Mouse (Mus musculus) embryonic facial prominence, embryonic 10.5 days (tissue): ENCODE data around the gene Foxn4. TPM values are rescaled to one million over a fixed set of nuclear protein-coding genes. Genes with fewer than 3 reads are reported as not detected.

ENCODE experiments used
- DNase-seq: peaks from one replicate; pipeline ENCODE4 v3.0.0-alpha.2; 2017; ENCODE audit warnings: low spot score
- H3K27ac ChIP-seq: fragments of 300-500 bp; sonication (generic); replicated peaks from 2 replicates; pipeline ENCODE4 v1.5.1; 2016; ENCODE audit warnings: mild to moderate bottlenecking
- H3K27me3 ChIP-seq: fragments of 300-500 bp; sonication (generic); replicated peaks from 2 replicates; pipeline ENCODE4 v1.6.1; 2016; ENCODE audit warnings: low read depth, mild to moderate bottlenecking; ENCODE audit not compliant: poor library complexity, severe bottlenecking
- H3K36me3 ChIP-seq: fragments of 300-500 bp; sonication (generic); replicated peaks from 2 replicates; pipeline ENCODE4 v1.6.1; 2016; ENCODE audit warnings: mild to moderate bottlenecking, moderate library complexity
- H3K4me1 ChIP-seq: fragments of 300-500 bp; sonication (generic); 2 replicates; pipeline ENCODE4 v1.6.1; 2016
- H3K4me3 ChIP-seq: fragments of 300-500 bp; sonication (generic); 2 replicates; pipeline ENCODE4 v1.5.1; 2016; ENCODE audit warnings: mild to moderate bottlenecking, moderate library complexity
- H3K9me3 ChIP-seq: fragments of 300-500 bp; sonication (generic); 2 replicates; pipeline ENCODE4 v1.6.1; 2016; ENCODE audit warnings: mild to moderate bottlenecking
- WGBS: fragments of 180-500 bp; shearing (Covaris S2); methylation state at CpG from one replicate; pipeline ENCODE4 v1.1.7; 2016; 5-methylcytosine and 5-hydroxymethylcytosine counted together
- polyA plus RNA-seq: library from polyadenylated mRNA; unstranded; fragments of >200 nt; fragmentation: Nextera tagmentation; extraction: Ambion mirVana; gene quantifications from 2 replicates; pipeline ENCODE4 v1.2.1, GENCODE M21; 2016

Foxn4 gene
- polyA plus RNA-seq, 1 experiment from 2014 or later: 1.00 TPM

DNA sequence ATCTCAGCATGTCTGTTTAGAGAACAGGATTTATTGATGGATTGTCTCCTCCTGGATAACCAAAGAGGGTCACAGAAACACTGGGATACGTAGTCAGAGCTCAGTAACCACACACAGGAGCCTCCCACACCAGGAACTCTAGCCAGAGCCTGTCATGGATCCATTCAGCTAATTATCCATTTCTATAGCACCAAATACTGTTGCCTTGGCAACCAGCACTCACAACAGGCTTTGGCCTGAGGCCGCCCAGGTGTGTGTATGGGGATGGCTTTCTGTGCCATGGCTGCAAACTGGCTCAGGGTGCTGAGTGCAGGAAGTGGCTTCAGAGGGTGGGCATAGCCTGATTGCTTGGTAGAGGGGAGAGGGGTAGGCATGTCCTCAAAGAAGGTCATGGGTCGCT, 16.4 kb upstream of the Foxn4 start:
- no peaks in the 10 kb centered on the region for H3K36me3 ChIP-seq
- WGBS: 62% methylated on average over 3 of the region's 3 CpGs
- peaks cover 31% of the 10 kb centered on the region for H3K4me1 ChIP-seq
- H3K4me3 ChIP-seq: no peak overlapping the region
- H3K27me3 ChIP-seq: peaks cover 30% of the 10 kb centered on the region; the same call in 1 of the 2 replicates
- peak; percentile 47 for DNase-seq
- 0 out of 2 replicates have a peak overlapping the region, but pooled peaks have one; percentile 51 for H3K27ac ChIP-seq
- H3K9me3 ChIP-seq: no peaks in the 10 kb centered on the region

DNA sequence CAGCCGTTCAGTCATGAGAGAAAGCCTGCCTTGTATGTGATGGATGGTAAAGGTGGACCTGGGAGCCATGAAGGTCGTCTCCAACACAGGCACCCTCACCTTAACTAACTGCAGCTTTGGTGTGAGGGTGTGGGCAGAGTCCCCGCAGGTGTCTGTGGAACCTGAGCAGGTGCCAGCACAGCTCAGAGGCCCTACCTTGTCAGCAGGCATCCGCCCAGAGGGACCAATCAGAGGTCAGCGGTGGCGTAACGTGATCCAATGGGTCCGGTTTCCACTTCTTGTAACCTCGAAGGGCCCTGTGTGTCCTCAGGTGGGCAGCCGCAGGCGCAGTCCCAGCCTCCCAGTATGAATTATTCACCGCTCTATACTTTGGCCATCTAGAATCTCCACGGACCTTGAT, 15.3 kb upstream of the Foxn4 start, which contains the start of gene Myo1h:
Gene Myo1h, plus strand, starts transcription at position 293 of the 400 bp plus-strand sequence.
- Histone ChIP-seq H3K4me3 (peak within 1 kb of the TSS; percentile 23; the same call in 1 of the 2 replicates), H3K27me3 (peaks cover 29% of the 10 kb centered on the region; the same call in 1 of the 2 replicates), H3K9me3 (no peaks in the 10 kb centered on the region), H3K36me3 (no peaks in the 10 kb centered on the region), H3K4me1 (peaks cover 40% of the 10 kb centered on the region), H3K27ac (0 out of 2 replicates have a peak within 1 kb of the TSS, but pooled peaks have one; percentile 51)
- WGBS: 36% methylated on average over 13 of the region's 13 CpGs
- DNase-seq: peak; percentile 32

DNA sequence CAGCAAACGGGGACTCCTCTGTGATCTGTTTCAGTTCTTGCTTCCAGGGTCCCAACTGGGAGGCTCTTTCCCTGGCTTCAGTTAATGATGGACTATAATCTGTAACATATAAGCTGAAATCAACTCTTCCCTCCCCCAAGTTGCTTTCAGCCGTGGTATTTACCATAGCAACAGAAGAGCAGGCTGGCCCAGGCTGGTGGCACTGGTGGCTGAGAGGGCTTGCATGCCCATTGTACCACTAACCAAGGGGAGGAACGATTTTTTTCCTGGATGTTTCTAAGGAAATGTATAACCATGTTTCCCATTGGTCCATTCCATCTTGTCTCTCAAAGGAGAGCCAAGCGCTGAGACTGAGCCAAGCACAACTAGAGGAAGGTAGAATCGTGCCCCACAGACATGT, 14.8 kb upstream of the Foxn4 start:
- no peaks in the 10 kb centered on the region for H3K9me3 ChIP-seq

DNA sequence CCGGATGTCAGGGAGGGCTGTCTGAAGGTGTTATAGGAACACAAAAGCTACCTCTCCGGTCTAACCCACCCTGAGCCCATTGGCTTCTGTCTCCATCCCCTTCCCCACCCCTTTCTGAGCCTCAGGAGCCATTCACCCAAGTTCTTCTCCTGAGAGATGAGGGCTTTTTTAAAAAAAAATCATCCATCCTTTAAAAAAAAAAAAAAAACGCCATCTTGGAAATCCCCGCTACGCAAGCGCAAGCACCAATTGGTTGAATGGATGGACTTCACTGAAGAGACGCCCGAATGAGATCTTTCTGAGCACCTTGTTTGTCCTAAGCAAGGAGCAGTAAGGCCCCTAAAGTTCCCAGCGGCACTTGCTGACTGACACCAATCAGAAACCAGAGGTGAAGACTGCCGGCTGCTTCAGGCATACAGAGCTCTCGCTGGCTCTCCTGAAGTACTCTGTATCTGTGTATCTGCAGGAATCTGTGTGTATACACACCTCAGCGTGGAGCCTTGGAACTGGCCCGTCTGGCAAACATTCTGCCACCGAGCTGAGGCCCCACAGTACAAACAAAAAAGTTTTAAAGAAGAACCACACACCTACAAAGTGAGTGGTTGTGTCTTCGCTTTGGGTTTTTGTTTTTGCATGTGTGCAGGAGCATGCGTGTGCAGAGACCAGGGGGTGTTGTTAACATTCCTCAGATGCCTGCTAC, 13.4 kb upstream of the Foxn4 start:
- H3K4me1 ChIP-seq: peaks cover 45% of the 10 kb centered on the region
- no peak overlapping the region for H3K27ac ChIP-seq
- H3K4me3 ChIP-seq: no peak overlapping the region
- WGBS: 84% methylated on average over 16 of the region's 16 CpGs
- no peaks in the 10 kb centered on the region for H3K36me3 ChIP-seq
- no peaks in the 10 kb centered on the region for H3K9me3 ChIP-seq
- peaks cover 31% of the 10 kb centered on the region for H3K27me3 ChIP-seq
- no peak for DNase-seq

More for the DNA sequence above, 14.8 kb upstream of the Foxn4 start:
- WGBS: 85% methylated on average over 5 of the region's 5 CpGs
- no peak for DNase-seq
- Histone ChIP-seq H3K27ac (no peak overlapping the region), H3K36me3 (no peaks in the 10 kb centered on the region), H3K27me3 (peaks cover 29% of the 10 kb centered on the region; the same call in 1 of the 2 replicates), H3K4me1 (peaks cover 40% of the 10 kb centered on the region), H3K4me3 (no peak overlapping the region)

DNA sequence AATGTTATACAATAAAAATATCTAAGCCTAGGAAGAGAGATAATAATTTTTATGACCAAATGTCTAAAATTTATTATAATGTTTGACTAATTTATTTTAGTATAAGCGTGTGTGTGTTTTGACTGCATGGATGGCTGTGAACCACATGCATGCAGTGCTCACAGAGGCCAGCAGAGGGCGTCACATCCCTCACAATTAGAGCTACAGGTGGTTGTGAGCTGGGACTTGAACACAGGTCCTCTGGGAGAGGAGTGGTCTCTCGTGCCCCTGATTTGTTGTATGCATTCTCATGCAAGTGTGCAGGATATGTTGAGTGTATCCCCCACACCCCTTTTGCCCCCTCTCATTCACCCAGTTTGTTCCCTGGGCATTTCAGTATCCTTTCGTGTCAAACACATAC, 12.5 kb upstream of the Foxn4 start:
- Histone ChIP-seq H3K9me3 (no peaks in the 10 kb centered on the region), H3K27me3 (peaks cover 40% of the 10 kb centered on the region), H3K36me3 (no peaks in the 10 kb centered on the region), H3K27ac (no peak overlapping the region), H3K4me1 (peaks cover 48% of the 10 kb centered on the region), H3K4me3 (no peak overlapping the region)
- WGBS: 79% methylated on average over 4 of the region's 4 CpGs
- DNase-seq: no peak

DNA sequence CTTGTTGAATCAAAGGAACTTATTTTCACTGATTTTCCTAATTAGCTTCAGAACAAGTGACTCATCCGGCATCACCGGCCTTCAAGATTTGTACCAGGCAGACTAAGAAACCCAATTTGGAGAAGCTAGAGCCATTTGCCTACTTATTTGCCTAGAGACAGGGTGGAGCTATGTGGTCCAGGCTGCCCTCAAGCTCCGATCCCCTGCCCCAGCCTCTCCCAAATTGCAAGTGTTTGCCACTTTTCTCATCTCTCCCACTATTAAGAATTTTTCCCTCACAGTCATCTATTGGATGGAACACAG, 11.7 kb upstream of the Foxn4 start:
- H3K4me1 ChIP-seq: peaks cover 46% of the 10 kb centered on the region
- H3K36me3 ChIP-seq: no peaks in the 10 kb centered on the region
- no peak overlapping the region for H3K4me3 ChIP-seq
- H3K27me3 ChIP-seq: peaks cover 44% of the 10 kb centered on the region
- DNase-seq: no peak
- no peaks in the 10 kb centered on the region for H3K9me3 ChIP-seq
- no peak overlapping the region; the same call in 1 of the 2 replicates for H3K27ac ChIP-seq
- 60% methylated on average over 3 of the region's 3 CpGs for WGBS

DNA sequence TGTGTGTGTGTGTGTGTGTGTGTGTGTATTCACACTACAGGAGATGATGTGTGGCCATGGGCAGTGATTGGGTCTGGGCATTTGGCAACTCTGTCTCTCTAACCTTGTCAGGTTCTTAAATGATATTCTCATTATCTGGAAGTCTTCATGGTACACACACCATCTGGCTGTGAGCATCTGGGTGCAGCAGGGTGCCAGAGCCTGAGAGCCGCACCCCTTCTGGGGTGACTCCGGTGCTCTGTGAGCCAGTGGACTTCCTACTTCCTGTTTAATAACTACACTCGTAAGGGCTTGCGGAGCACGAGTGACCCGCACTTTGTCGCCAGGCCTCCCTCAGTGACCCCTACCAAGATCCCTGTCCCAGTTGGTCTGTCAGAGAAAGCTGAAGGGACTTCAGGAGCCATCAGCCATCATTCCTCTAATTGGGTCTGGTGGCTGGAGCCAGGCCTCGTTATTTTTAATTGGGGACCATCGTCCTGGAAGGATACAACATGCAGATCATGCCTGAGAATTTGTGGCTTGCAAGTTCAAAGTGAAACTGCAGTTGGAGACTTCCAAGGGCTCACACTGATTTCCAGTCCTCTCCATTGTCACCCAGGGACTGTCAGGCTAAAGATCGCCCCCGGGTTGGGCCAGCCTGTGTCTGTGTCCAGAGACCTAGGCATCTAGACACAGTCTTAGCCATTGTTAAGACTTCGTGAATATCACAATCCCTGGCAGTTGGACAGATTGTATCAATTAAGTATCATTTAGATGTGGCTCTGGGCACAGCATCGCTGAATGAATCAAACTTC, 11.2 kb upstream of the Foxn4 start:
- peaks cover 40% of the 10 kb centered on the region for H3K4me1 ChIP-seq
- H3K27ac ChIP-seq: peak overlapping the region; percentile 25; the same call in 1 of the 2 replicates
- H3K27me3 ChIP-seq: peaks cover 44% of the 10 kb centered on the region
- no peaks in the 10 kb centered on the region for H3K9me3 ChIP-seq
- H3K4me3 ChIP-seq: no peak overlapping the region
- WGBS: 46% methylated on average over 13 of the region's 13 CpGs
- H3K36me3 ChIP-seq: no peaks in the 10 kb centered on the region
- peak; percentile 41 for DNase-seq

DNA sequence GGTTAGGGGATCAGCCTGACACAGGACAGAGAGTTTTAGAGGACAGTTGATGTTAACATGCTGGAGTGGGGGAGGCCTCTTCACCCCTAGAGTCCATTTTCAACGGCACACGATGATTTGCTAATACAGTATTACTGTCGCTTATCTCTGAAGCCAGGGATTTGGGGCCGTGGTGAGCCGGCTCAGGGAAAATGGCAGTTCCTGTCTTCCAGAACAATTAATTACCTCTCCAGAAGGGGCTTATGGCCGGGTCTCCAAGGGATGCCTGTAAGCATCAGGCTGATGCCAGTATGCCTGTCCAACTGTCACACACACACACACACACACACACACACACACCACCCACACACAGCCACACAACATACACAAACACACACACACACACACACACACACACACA, 8.7 kb upstream of the Foxn4 start:
- Histone ChIP-seq H3K9me3 (no peaks in the 10 kb centered on the region), H3K27ac (no peak overlapping the region), H3K36me3 (no peaks in the 10 kb centered on the region), H3K4me1 (peaks cover 29% of the 10 kb centered on the region), H3K27me3 (peaks cover 47% of the 10 kb centered on the region), H3K4me3 (no peak overlapping the region)
- WGBS: 74% methylated on average over 6 of the region's 6 CpGs
- no peak for DNase-seq

DNA sequence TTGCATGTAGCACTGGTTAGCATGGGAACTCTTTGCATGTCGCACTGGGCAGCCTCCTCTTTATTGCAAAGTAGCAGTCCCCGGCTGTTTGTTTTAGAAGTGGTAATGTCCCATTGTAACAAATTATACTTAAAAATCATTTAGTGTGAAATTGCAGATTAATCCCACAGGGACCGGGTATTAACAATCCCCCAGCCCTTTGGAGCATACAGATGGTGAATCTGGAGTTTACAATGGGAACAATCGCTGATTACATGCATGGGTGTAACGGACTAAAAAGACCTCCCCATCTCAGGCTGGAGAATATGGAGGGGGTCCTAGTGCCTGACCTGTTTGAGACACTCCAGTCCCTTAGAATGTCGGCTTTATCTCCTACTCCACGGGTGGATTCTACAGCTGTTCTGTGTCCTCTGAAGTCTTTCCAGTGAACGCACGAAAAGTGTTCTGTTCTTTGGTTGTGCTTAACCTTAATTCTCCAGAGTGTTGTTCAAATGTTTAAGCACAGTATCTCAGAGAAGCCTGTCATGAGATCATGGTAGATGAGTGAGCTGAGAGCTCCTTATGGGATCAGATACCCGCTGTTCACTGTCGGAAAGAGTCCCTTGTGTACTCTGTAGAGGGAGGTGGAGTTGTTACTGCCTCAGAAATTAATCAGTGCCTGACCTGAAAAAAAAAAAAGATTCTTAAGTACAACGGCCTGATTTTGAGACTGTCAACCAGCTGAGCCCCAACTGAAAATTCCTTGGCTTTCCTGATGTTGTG, 6.0 kb upstream of the Foxn4 start:
- no peaks in the 10 kb centered on the region for H3K36me3 ChIP-seq
- DNase-seq: no peak
- WGBS: 63% methylated on average over 12 of the region's 12 CpGs
- H3K27ac ChIP-seq: no peak overlapping the region
- H3K4me3 ChIP-seq: no peak overlapping the region
- peaks cover 73% of the 10 kb centered on the region for H3K27me3 ChIP-seq
- H3K9me3 ChIP-seq: no peaks in the 10 kb centered on the region
- H3K4me1 ChIP-seq: peaks cover 36% of the 10 kb centered on the region

DNA sequence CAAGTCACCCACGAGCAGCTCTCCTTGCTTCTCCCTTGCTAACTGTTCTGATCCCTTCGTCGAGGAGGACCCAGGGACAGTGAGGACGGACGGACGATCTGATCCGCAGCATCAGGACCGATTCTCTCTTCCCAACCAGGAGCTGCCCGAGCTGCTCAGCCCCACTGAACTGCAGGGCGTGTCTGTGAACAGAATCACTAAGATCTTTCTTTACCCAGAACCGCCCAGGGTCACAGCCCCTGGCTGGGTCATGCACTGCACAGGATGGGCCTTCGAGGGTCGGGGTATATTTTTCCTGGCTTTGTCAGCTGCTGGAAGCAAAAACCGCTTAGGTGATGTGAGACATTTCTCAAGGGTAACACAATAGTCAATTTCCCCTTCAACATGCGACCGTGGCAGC, 2.4 kb upstream of the Foxn4 start:
- no peaks in the 10 kb centered on the region for H3K36me3 ChIP-seq
- H3K4me1 ChIP-seq: peaks cover 51% of the 10 kb centered on the region
- no peaks in the 10 kb centered on the region for H3K9me3 ChIP-seq
- no peak overlapping the region for H3K27ac ChIP-seq
- no peak for DNase-seq
- no peak overlapping the region for H3K4me3 ChIP-seq
- peaks cover 94% of the 10 kb centered on the region for H3K27me3 ChIP-seq
- 21% methylated on average over 16 of the region's 16 CpGs for WGBS

DNA sequence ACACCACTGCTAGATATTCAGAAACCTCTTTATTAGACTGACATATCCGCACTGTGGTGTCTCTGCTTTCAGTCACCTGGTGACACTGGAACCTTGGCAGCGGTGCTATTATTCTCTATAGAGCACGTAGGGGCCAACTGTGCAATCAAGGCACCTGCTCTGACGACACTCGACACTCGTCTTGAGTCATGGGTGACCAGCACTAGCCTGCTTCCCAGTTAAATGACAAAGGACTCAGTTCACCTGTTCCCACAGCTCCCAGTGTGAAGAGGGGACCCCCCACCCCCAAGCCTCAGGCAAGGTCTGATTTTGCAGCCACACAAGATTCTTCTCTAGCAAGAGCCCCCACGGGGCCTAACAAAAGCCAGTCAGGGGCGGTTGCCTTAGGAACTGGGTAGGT, 1.7 kb upstream of the Foxn4 start:
- Histone ChIP-seq H3K4me1 (peaks cover 57% of the 10 kb centered on the region), H3K27ac (no peak overlapping the region), H3K27me3 (peaks cover 97% of the 10 kb centered on the region), H3K36me3 (no peaks in the 10 kb centered on the region), H3K4me3 (no peak overlapping the region), H3K9me3 (no peaks in the 10 kb centered on the region)
- WGBS: 12% methylated on average over 8 of the region's 8 CpGs
- DNase-seq: no peak

DNA sequence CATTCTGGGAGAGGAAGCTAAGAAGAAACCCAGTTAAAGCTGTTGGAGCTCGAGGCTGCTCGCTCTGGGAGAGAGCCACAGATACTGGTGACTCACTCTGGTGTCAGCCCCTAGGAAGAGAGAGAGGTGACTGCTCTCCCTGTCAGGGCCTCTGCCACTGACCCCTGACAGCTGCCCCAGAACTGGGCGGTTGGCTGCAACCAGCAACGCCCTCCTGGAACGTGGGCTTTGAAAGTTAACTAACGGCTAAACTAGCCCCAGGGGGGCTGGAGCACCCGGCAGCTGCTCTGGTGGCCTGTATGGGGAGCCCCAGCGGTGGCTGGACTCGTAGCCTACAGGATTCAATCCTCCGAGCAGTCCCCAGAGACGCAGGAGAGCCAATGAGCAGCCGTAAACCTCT, 3.6 kb downstream of the Foxn4 start:
- no peaks in the 10 kb centered on the region for H3K36me3 ChIP-seq
- peaks cover 62% of the 10 kb centered on the region for H3K4me1 ChIP-seq
- H3K4me3 ChIP-seq: no peak overlapping the region
- 21% methylated on average over 12 of the region's 12 CpGs for WGBS
- no peak overlapping the region for H3K27ac ChIP-seq
- no peaks in the 10 kb centered on the region for H3K9me3 ChIP-seq
- peaks cover 85% of the 10 kb centered on the region for H3K27me3 ChIP-seq
- DNase-seq: no peak
